Mouse (Mus musculus): ENCODE measurements around the gene Odf3l1.

DNA sequence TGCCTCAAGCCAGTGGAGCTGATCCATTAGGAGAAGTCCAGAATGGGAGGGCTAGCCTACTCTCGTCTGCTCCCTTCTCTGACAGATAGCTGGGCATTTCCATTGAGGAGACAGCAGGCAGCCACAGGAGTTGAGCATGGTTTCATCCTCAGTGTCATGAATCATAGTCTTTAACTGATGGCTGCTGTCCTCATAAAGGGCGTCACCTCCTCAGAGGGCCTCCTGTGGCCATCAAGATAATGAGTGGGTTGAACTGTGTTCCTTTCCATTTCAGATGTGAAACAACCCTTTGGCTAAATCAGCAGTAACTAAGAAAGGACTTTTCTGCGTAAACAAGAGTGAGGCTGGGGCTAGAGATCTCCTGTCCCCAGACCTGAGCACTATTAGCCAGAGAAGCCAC is 39.2 kb upstream of the Odf3l1 start:
- no peak for TF ChIP-seq CTCF (IDR thresholded peaks at IDR 0.05; ENCODE audit: borderline replicate concordance, insufficient read depth, low read depth, low read length)
- no peak for TF ChIP-seq POLR2A (IDR thresholded peaks at IDR 0.05; ENCODE audit: borderline replicate concordance, insufficient read depth, low read length)
